Mouse (Mus musculus) central nervous system, embryonic 11.5 days (tissue): ENCODE results near the gene Phc3. TPM values are rescaled to one million over a fixed set of nuclear protein-coding genes. Genes with fewer than 3 reads are reported as not detected.

Source experiments
- polyA plus RNA-seq: library from polyadenylated mRNA; depleted of rRNA; stranded (reverse); fragments of >200 nt; gene quantifications from 2 replicates; pipeline ENCODE4 v1.2.3, GENCODE M21; 2012; rRNA removed

Gene Phc3
- polyA plus RNA-seq: 7.5 and 13.1 TPM in 2 replicates

DNA sequence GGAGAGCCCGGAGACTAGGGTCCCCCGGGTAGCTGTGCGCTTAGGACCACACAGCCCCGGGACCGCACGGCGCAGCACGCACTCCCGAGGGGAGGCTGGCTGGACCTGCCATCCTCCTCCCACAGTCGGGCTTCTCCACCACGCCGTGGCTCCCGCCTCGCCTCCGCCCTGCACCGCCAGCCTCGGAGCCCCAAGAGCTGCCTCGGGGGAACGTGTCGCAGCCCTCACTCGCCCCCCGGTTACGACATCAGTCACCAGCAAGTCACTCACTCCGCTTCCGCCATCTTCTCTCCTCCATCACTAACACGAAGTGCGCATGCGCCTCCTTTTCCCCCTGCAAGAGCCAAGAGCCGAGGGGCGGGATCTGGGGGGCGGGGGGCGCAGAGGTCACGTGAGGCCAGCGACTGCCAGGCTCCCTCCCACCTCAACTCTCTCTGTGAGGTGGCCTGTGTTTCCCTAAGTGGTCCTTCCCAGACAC lies at the start of gene Phc3:
Gene Phc3, minus strand, starts transcription at position 312 of the 478 bp plus-strand sequence.

DNA sequence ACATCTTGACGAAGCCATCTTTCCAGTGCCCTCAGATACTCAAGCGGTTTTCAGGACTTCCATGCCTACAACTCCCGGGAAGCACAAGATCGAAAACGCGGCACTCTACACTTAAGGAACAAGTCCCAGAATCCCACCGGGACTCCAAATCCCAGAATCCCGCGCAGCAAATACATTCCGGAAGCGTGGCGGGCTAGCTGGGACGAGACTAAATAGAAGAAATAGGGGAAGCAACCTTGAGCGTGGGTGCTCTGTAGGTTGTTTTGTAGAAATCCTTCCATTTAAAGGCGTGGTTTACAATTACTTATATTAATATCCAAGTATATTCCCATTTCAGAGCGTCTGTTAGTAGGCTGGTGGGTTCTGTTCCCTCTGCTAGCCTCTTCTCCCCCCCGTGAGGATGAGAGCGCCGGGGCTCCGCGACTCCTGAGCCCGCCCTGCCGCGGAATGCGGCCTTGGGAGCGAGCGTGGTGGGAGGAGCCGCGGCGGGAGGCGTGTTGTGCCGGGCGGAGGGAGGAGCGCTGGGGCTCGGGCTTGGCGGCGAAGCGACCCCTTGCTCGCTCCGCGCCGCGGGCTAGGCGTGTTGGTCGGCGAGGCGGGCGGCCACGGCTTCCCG lies 26.2 kb upstream of the Phc3 start, which contains the start of gene Prkci:
Gene Prkci, plus strand, starts transcription at position 465 of the 616 bp plus-strand sequence.

DNA sequence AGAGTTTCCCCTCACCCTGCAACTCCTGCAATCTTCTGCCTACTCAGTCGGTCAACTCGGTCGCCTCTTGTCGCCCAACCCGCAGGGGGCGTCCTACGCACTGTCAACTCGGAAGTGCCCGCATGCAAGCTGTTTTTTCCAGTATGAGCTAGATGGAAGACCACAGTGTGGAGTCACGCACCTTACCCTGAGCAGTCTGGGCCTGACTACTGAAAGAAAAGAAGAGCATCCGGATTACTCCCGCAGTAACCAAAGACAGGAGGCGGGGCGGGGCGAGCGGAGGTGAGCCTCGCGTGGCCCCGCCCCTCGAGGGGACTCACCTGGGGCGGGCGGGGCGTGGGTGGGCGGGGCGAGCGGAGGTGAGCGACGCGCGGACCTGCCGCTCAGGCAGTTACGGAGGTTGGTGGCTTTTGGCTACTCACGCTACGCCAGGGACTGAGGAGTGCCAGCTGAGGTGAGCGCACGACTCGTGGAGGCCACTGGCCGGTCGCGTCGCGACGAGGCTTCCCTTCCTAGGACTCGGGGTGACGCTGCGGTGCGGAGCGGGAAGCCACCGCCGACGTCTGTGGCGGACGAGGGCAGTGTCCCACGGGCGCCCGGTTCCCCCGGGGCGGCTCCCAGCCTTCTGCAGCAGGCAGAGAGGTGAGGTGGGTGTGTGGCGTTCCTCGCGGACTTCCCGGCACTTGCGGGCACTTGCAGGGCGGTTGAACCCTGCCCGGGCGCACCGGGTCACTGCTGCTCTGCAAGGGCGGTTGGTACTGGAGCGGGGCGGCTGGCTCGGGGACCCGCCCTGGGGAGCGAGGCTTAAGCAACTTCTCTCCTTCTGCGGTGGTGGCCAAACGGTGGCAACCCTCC lies 113.4 kb downstream of the Phc3 start, which contains the start of gene Gpr160:
Gene Gpr160, plus strand, starts transcription at position 347 of the 855 bp plus-strand sequence.

Other genes with a start within 250 kb of the Phc3 start
- gene Samd7, start 223.1 kb downstream of the Phc3 start, polyA plus RNA-seq: not detected in 2 replicates
- gene Sec62, start 176.5 kb downstream of the Phc3 start, polyA plus RNA-seq: 53.1 and 76.1 TPM in 2 replicates
- 0.34 and 0.67 TPM in 2 replicates for gene Gpr160, start 113.5 kb downstream of the Phc3 start, polyA plus RNA-seq
- gene Prkci, start 26.3 kb upstream of the Phc3 start, polyA plus RNA-seq: 29.2 and 40.3 TPM in 2 replicates
- 26.1 and 29.9 TPM in 2 replicates for gene Skil, start 125.6 kb upstream of the Phc3 start, polyA plus RNA-seq
- gene Cldn11, start 180.5 kb upstream of the Phc3 start, polyA plus RNA-seq: 3.6 and 8.7 TPM in 2 replicates